Mouse (Mus musculus) embryonic facial prominence, embryonic 14.5 days (tissue): ENCODE data around the gene BC048679. TPM values are rescaled to one million over a fixed set of nuclear protein-coding genes. Genes with fewer than 3 reads are reported as not detected.
"Not testable (repeated sequence)": the region's sequence is repeated elsewhere in the genome, so short reads cannot be mapped to it uniquely, and the experiment has no call there.

Experiments
- ATAC-seq: fragments of 200-750 bp; cut with Nextera tagmentation; 2 replicates; pipeline ENCODE4 v1.8.0; 2017; ENCODE audit warnings: low read depth, moderate number of reproducible peaks, moderate TSS enrichment
- DNase-seq: peaks from one replicate; pipeline ENCODE4 v3.0.0-alpha.2; 2015; ENCODE audit warnings: low spot score
- H3K27ac ChIP-seq: fragments of 300-500 bp; sonication (generic); replicated peaks from 2 replicates; pipeline ENCODE4 v1.5.1; 2014; ENCODE audit warnings: low read depth, mild to moderate bottlenecking, low read length, moderate library complexity
- H3K27me3 ChIP-seq: fragments of 300-500 bp; sonication (generic); replicated peaks from 2 replicates; pipeline ENCODE4 v1.6.1; 2014; ENCODE audit warnings: low read length; ENCODE audit not compliant: control insufficient read depth, insufficient read depth
- H3K36me3 ChIP-seq: fragments of 300-500 bp; sonication (generic); 2 replicates; pipeline ENCODE4 v1.6.1; 2014; ENCODE audit warnings: low read length, mixed read lengths; ENCODE audit not compliant: control insufficient read depth, insufficient read depth
- H3K4me1 ChIP-seq: fragments of 300-500 bp; sonication (generic); 2 replicates; pipeline ENCODE4 v1.6.1; 2014; ENCODE audit warnings: antibody characterized with exemption, low read length; ENCODE audit not compliant: control insufficient read depth, insufficient read depth
- H3K4me2 ChIP-seq: fragments of 300-500 bp; sonication (generic); 2 replicates; pipeline ENCODE4 v1.6.1; 2014; ENCODE audit warnings: low read depth, mild to moderate bottlenecking, low read length, moderate library complexity, mixed read lengths
- H3K4me3 ChIP-seq: fragments of 300-500 bp; sonication (generic); 2 replicates; pipeline ENCODE4 v1.5.1; 2014; ENCODE audit warnings: low read depth, mild to moderate bottlenecking, low read length
- H3K9ac ChIP-seq: fragments of 300-500 bp; sonication (generic); 2 replicates; pipeline ENCODE4 v1.6.1; 2014; ENCODE audit warnings: low read depth, mild to moderate bottlenecking, low read length, moderate library complexity, mixed read lengths
- H3K9me3 ChIP-seq: fragments of 300-500 bp; sonication (generic); 2 replicates; pipeline ENCODE4 v1.6.1; 2016; ENCODE audit warnings: low read length; ENCODE audit not compliant: control insufficient read depth
- WGBS: fragments of 180-500 bp; shearing (Covaris S2); extraction: QIAGEN DNeasy Blood & Tissue Kit; methylation state at CpG from one replicate; pipeline ENCODE4 v1.1.7; 2014; 5-methylcytosine and 5-hydroxymethylcytosine counted together
- polyA plus RNA-seq: library from polyadenylated mRNA; unstranded; fragments of >200 nt; fragmentation: Nextera tagmentation; extraction: Ambion mirVana; gene quantifications from 2 replicates; pipeline ENCODE4 v1.2.1, GENCODE M21; 2014

BC048679 gene
- polyA plus RNA-seq, 1 experiment from 2014 or later, result not detected

DNA sequence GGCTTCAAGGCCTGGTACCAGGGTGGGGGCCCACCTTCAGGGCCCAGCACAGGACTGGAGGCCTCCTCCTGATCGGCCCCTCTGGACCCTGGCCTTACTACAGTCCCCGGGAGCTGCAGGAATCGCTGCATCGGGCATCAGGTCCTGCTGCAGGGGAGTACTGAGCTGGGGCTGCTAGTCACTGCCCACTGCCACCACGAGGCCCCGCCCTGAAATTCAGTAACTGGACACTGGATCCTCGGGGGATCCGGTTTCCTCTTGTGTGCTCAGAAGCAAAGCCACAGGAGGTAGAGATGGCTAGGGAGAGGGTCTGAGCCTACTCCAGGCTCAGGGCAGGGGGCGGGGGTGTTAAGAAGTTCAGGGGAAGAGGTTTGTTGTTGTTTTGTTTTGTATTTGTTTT lies 8.4 kb downstream of the BC048679 start:
- H3K27me3 ChIP-seq, result peaks cover 8% of the 10 kb centered on the region; the same call in 1 of the 2 replicates
- no peak overlapping the region; the same call in 1 of the 2 replicates for H3K9ac ChIP-seq
- 8% methylated on average over 9 of the region's 9 CpGs for WGBS
- no peak overlapping the region for H3K4me2 ChIP-seq
- ATAC-seq (no peak), DNase-seq (no peak)
- no peak overlapping the region for H3K4me3 ChIP-seq
- H3K27ac ChIP-seq, result no peak overlapping the region
- H3K4me1 ChIP-seq, result no peaks in the 10 kb centered on the region
- no peaks in the 10 kb centered on the region for H3K9me3 ChIP-seq
- H3K36me3 ChIP-seq, result no peaks in the 10 kb centered on the region

DNA sequence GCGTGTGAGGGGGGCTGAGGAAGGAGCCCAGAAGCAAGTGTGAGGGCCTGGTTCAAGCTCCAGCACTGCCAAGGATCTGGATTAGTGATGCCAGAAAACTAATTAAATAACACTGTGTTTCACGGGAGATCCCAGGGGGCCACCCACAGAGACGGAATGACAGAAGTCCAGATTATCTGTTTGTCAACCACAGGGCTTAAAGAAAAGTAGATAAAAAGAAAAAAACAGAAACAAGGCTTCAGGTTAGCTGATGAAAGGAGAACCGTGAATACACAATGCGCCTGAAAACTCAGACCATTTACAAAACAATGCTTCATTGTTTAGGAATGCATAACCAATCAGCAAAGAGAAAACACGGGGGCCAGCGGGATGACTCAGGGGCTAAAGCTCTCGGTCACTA lies 17.3 kb downstream of the BC048679 start:
- Histone ChIP-seq H3K4me3 (no peak overlapping the region), H3K27ac (no peak overlapping the region), H3K4me1 (peaks cover 5% of the 10 kb centered on the region; the same call in 1 of the 2 replicates), H3K27me3 (peaks cover 16% of the 10 kb centered on the region), H3K9ac (no peak overlapping the region), H3K4me2 (no peak overlapping the region), H3K36me3 (no peaks in the 10 kb centered on the region), H3K9me3 (no peaks in the 10 kb centered on the region)
- WGBS, result 6% methylated on average over 8 of the region's 8 CpGs
- ATAC-seq (no peak), DNase-seq (peak; percentile 26)

DNA sequence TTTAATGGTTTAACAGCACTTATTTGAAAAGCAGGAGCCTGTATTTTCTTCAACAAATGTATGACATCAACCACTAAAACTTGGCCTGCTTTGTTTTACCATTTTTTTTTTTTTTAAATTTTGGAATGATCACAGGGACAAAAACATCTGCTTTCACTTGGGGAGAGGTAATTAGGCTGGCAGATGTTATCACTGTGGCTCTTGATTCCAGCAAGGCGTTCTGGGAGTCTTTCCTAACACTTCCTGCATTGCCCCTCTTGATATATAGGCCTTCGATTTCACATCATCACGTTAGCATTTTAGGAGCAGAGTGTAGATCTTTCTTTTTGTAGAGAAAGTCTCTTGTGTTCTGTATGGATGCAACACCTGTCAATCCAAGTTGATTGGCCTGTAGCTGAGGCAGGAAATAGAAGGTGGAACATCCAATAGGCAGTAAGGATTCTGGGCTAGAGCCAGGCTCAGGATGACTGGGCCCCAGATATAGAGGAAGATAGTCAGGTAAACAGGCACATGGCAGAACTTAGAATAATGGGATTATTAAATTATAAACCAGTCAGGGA lies 18.5 kb downstream of the BC048679 start:
- DNase-seq (peak; percentile 12), ATAC-seq (no peak)
- no peak overlapping the region for H3K9ac ChIP-seq
- no peaks in the 10 kb centered on the region for H3K36me3 ChIP-seq
- H3K27me3 ChIP-seq, result peaks cover 16% of the 10 kb centered on the region
- no peak overlapping the region for H3K4me3 ChIP-seq
- 24% methylated on average over 3 of the region's 3 CpGs for WGBS
- H3K9me3 ChIP-seq, result no peaks in the 10 kb centered on the region
- H3K4me1 ChIP-seq, result peaks cover 5% of the 10 kb centered on the region; the same call in 1 of the 2 replicates
- H3K4me2 ChIP-seq, result no peak overlapping the region
- no peak overlapping the region for H3K27ac ChIP-seq

DNA sequence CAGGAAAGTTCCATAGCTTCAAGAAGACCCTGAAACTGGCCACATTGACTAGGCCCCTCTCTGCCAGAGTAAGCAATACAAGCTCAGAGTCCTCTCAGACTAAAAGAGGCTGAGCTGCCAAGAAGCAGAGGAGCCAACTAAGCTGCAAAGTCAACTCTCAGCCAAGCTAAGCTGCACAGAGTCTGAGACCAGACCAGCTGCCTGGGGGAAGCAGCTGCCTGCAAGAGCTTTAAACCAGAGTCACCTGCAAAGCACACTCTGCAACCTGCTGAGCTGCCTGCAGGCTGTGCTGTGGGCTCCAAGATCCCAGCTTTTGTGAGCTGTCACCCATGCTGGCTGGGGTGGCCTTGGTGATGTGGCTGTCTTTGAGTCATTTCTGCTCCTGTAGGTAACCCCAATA lies 19.8 kb downstream of the BC048679 start:
- 0 out of 2 replicates have a peak, but pooled peaks have one; percentile 21 for ATAC-seq

DNA sequence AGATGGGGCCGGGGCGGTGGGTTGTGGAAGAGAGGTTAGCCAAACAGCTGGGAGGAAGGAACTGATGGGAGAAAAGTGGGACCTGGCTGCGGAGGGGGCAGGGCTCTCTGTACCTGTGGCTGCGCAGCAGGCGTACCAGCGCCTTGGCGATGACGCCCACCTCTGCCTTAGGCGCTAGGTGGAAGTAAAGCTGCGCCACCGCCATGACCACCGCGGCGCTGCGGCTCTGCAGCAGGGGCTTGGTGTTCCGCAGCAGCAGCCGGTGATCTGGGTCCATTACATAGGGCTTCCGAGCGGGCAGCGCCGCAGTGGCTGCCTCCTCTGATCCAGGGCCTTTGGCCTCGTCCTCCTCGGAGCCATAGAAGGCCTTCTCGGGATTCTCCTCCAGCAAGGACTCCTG lies 21.2 kb downstream of the BC048679 start:
- Histone ChIP-seq H3K9me3 (no peaks in the 10 kb centered on the region), H3K27me3 (peaks cover 16% of the 10 kb centered on the region), H3K27ac (no peak overlapping the region), H3K4me2 (peak overlapping the region; percentile 36), H3K4me1 (peaks cover 5% of the 10 kb centered on the region; the same call in 1 of the 2 replicates), H3K4me3 (no peak overlapping the region), H3K36me3 (no peaks in the 10 kb centered on the region), H3K9ac (no peak overlapping the region)
- WGBS, result 7% methylated on average over 18 of the region's 24 CpGs
- ATAC-seq, result no peak
- peak; percentile 29 for DNase-seq

More for the DNA sequence above, 19.8 kb downstream of the BC048679 start:
- H3K27me3 ChIP-seq, result peaks cover 16% of the 10 kb centered on the region
- not testable (repeated sequence) for H3K9me3 ChIP-seq, H3K27ac ChIP-seq, DNase-seq, H3K4me3 ChIP-seq, H3K4me1 ChIP-seq, H3K9ac ChIP-seq, H3K36me3 ChIP-seq, H3K4me2 ChIP-seq

DNA sequence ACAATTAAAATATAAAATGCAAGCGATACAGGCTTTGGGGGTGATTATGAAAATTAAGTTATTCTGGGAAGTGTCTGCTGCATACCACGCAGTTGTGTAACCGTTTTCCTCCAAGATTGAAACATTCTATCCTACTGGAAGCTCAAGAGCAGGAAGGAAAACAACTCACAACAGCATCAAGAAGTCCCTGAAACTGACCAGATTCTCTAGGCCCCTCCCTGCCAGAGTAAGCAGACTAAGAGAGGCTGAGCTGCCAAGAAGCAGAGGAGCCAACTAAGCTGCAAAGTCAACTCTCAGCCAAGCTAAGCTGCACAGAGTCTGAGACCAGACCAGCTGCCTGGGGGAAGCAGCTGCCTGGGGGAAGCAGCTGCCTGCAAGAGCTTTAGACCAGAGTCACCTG lies 22.9 kb downstream of the BC048679 start:
- no peaks in the 10 kb centered on the region for H3K36me3 ChIP-seq
- peak; percentile 18 for DNase-seq
- WGBS, result 81% methylated on average over 3 of the region's 3 CpGs

DNA sequence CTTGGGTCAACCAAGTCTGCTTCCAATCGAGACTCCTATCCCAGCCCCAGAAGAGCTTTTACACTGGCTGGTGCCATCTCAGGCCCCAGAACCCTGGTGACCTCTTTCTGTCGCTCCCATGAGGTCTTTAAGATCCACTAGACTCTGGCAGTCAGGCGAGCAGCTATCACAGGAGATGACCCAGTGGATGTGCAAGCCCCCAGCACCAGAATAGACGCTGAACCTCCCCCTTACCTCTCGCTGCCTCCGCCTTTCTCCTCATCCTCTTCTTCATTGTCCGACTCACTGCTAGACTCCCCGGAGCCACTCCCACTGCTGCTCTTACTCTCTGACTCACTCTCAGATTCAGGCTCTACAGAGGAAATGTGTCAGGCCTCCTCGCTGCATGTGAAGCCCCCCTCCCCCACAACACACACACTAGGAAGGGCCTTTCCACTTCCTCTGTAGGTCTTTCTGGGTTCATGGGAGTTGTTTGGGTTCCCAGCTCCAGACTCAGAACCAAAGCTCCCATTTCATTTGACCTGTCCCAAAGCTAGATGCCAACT lies 33.1 kb downstream of the BC048679 start:
- Histone ChIP-seq H3K27ac (no peak overlapping the region), H3K4me1 (no peaks in the 10 kb centered on the region), H3K4me2 (no peak overlapping the region), H3K27me3 (0 out of 2 replicates have a peak, but pooled peaks cover 5% of the 10 kb centered on the region), H3K36me3 (no peaks in the 10 kb centered on the region), H3K9ac (no peak overlapping the region), H3K9me3 (no peaks in the 10 kb centered on the region), H3K4me3 (no peak overlapping the region)
- DNase-seq (no peak), ATAC-seq (no peak)
- WGBS, result 72% methylated on average over 9 of the region's 9 CpGs

More for the DNA sequence above, 22.9 kb downstream of the BC048679 start:
- H3K4me3 ChIP-seq, result no peak overlapping the region
- no peak overlapping the region for H3K27ac ChIP-seq
- H3K27me3 ChIP-seq, result peaks cover 16% of the 10 kb centered on the region
- peaks cover 5% of the 10 kb centered on the region; the same call in 1 of the 2 replicates for H3K4me1 ChIP-seq
- no peak overlapping the region for H3K9ac ChIP-seq
- peak; percentile 26; the same call in 1 of the 2 replicates for ATAC-seq
- no peaks in the 10 kb centered on the region for H3K9me3 ChIP-seq
- H3K4me2 ChIP-seq, result no peak overlapping the region

DNA sequence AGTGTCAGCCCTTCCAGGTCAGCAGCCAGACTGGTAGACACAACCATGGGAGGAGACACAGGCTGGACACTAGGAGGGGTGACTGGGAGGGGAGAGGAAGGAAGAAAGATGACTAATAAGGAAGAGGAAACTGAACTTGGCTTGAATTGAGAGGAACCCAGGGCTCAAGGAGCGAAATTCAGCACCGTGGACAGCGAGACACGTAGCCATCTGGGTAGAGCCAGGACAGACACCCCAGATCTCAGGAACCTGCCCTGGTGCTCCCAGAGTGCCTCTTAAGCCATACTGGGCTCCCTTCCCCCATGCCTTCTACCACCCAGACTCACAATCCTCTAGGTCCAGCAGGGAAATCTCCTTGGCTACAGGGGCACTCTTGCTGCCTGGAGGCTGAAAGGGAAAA lies 34.0 kb downstream of the BC048679 start:
- Histone ChIP-seq H3K9ac (no peak overlapping the region), H3K27ac (no peak overlapping the region), H3K9me3 (no peaks in the 10 kb centered on the region), H3K4me1 (no peaks in the 10 kb centered on the region), H3K4me3 (no peak overlapping the region), H3K4me2 (no peak overlapping the region), H3K27me3 (0 out of 2 replicates have a peak, but pooled peaks cover 5% of the 10 kb centered on the region), H3K36me3 (no peaks in the 10 kb centered on the region)
- 5% methylated on average over 4 of the region's 4 CpGs for WGBS
- DNase-seq, result peak; percentile 80
- ATAC-seq, result no peak

DNA sequence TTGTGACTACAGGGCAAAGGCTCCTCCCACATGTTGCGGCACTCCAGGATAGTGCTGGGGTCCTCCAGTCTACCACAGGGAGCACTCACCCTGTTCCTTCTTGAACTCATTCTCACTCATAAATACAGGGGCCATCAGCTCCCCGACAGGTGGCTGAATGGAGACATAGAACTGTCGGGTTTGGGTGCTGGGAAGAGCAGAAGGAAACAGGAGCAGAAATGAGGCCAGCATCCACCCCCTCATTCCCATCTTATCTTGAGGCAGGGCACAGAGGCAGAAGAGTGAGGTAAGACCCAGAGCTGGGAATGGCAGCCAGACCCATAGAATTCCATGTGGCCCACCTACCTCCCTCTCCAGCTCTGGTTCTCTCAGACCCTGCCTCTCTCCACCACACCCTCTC lies 35.3 kb downstream of the BC048679 start:
- ATAC-seq (no peak), DNase-seq (no peak)
- no peak overlapping the region for H3K9ac ChIP-seq
- no peak overlapping the region for H3K4me2 ChIP-seq
- H3K27ac ChIP-seq, result no peak overlapping the region
- H3K4me3 ChIP-seq, result no peak overlapping the region
- H3K27me3 ChIP-seq, result peaks cover 12% of the 10 kb centered on the region; the same call in 1 of the 2 replicates
- H3K36me3 ChIP-seq, result no peaks in the 10 kb centered on the region
- no peaks in the 10 kb centered on the region for H3K4me1 ChIP-seq
- no peaks in the 10 kb centered on the region for H3K9me3 ChIP-seq
- WGBS, result 73% methylated on average over 3 of the region's 3 CpGs
